Mouse (Mus musculus) left cerebral cortex, adult 2 months (tissue): ENCODE results near the gene Ranbp9. TPM values are rescaled to one million over a fixed set of nuclear protein-coding genes. Genes with fewer than 3 reads are reported as not detected.
"Not testable (repeated sequence)": the region's sequence is repeated elsewhere in the genome, so short reads cannot be mapped to it uniquely, and the experiment has no call there.

Source experiments
- DNase-seq, 2 experiments: peaks; one replicate each; pipeline ENCODE4 v3.0.0; 2021 to 2022; ENCODE audit warnings: low spot score in 2 of 2, mixed read lengths in 1 of 2; ENCODE audit errors: extremely low spot score in 1 of 2
- H3K27ac ChIP-seq: fragments of 200-600 bp; 2 replicates; pipeline ENCODE4 v1.8.1; 2022
- H3K4me3 ChIP-seq: fragments of 200-600 bp; 2 replicates; pipeline ENCODE4 v1.8.1; 2022
- CTCF ChIP-seq: fragments of 200-600 bp; IDR thresholded peaks from 2 replicates; pipeline ENCODE4 v1.8.1; 2022; ENCODE audit warnings: antibody characterized with exemption, mild to moderate bottlenecking, moderate library complexity
- intact Hi-C: fragments of 180-260 bp; cut with DNase I; formaldehyde crosslinking; loops from one replicate; pipeline ENCODE4 v1.15.1; 2025
- total RNA-seq, 2 experiments: library from RNA; stranded (reverse); gene quantifications; 2 replicates each; pipeline ENCODE4 v1.2.3; 2021

Gene Ranbp9
- total RNA-seq, 2 experiments from 2014 or later: 102 to 105 TPM

GRCm38 (mm10) chr13:43474722-43475121, 6.4 kb downstream of the Ranbp9 start:
- no peak for TF ChIP-seq CTCF
- Histone ChIP-seq H3K4me3 (no peak overlapping the region), H3K27ac (no peak overlapping the region)
- intact Hi-C loops: loop anchor here (5.0 kb wide), 1 partner anchor 57 kb away; no protein-coding TSS in a partner anchor
- DNase-seq: no peak

- H3K27ac ChIP-seq, H3K4me3 ChIP-seq, intact Hi-C loops, DNase-seq: not testable (repeated sequence)
Measured at GRCm38 (mm10) chr13:43471861-43472260, 9.2 kb downstream of the Ranbp9 start.

GRCm38 (mm10) chr13:43469607-43470006, 11.5 kb downstream of the Ranbp9 start:
- intact Hi-C loops: no loop called here
- H3K27ac ChIP-seq: no peak overlapping the region
- DNase-seq: no peak
- no peak for TF ChIP-seq CTCF
- no peak overlapping the region for H3K4me3 ChIP-seq

GRCm38 (mm10) chr13:43464605-43465004, 16.5 kb downstream of the Ranbp9 start:
- no peak for DNase-seq

GRCm38 (mm10) chr13:43457161-43457560, 23.9 kb downstream of the Ranbp9 start:
- no peak overlapping the region for H3K4me3 ChIP-seq
- peak; percentile 3 for TF ChIP-seq CTCF
- intact Hi-C loops: no loop called here
- no peak overlapping the region for H3K27ac ChIP-seq
- DNase-seq: no peak

More at GRCm38 (mm10) chr13:43464605-43465004, 16.5 kb downstream of the Ranbp9 start:
- TF ChIP-seq CTCF: no peak
- intact Hi-C loops: no loop called here
- Histone ChIP-seq H3K27ac (no peak overlapping the region), H3K4me3 (no peak overlapping the region)

GRCm38 (mm10) chr13:43454431-43454830, 26.7 kb downstream of the Ranbp9 start:
- intact Hi-C loops: no loop called here

GRCm38 (mm10) chr13:43452843-43453605, 28.1 kb downstream of the Ranbp9 start:
- no peak overlapping the region for H3K27ac ChIP-seq
- no peak for DNase-seq
- TF ChIP-seq CTCF: no peak
- H3K4me3 ChIP-seq: no peak overlapping the region
- intact Hi-C loops: no loop called here

More at GRCm38 (mm10) chr13:43454431-43454830, 26.7 kb downstream of the Ranbp9 start:
- Histone ChIP-seq H3K4me3 (no peak overlapping the region), H3K27ac (no peak overlapping the region)
- TF ChIP-seq CTCF: no peak
- no peak for DNase-seq

GRCm38 (mm10) chr13:43452177-43452576, 28.9 kb downstream of the Ranbp9 start:
- H3K4me3 ChIP-seq: no peak overlapping the region
- intact Hi-C loops: no loop called here
- TF ChIP-seq CTCF: no peak
- DNase-seq: no peak
- no peak overlapping the region for H3K27ac ChIP-seq

GRCm38 (mm10) chr13:43450686-43451085, 30.4 kb downstream of the Ranbp9 start:
- Histone ChIP-seq H3K4me3 (no peak overlapping the region), H3K27ac (no peak overlapping the region)
- DNase-seq: no peak
- no peak for TF ChIP-seq CTCF
- intact Hi-C loops: no loop called here

- no peak for TF ChIP-seq CTCF
- Histone ChIP-seq H3K4me3 (no peak overlapping the region), H3K27ac (no peak overlapping the region)
- intact Hi-C loops: no loop called here
- no peak for DNase-seq
Measured at GRCm38 (mm10) chr13:43447721-43448120, 33.4 kb downstream of the Ranbp9 start.

- no peak for DNase-seq
- TF ChIP-seq CTCF: no peak
- Histone ChIP-seq H3K27ac (no peak overlapping the region), H3K4me3 (no peak overlapping the region)
- intact Hi-C loops: no loop called here
Measured at GRCm38 (mm10) chr13:43445754-43446153, 35.3 kb downstream of the Ranbp9 start.

GRCm38 (mm10) chr13:43444717-43445116, 36.4 kb downstream of the Ranbp9 start:
- no peak for DNase-seq
- intact Hi-C loops: no loop called here

GRCm38 (mm10) chr13:43443706-43444105, 37.4 kb downstream of the Ranbp9 start:
- intact Hi-C loops: no loop called here
- TF ChIP-seq CTCF: no peak
- Histone ChIP-seq H3K27ac (no peak overlapping the region), H3K4me3 (no peak overlapping the region)
- DNase-seq: no peak

More at GRCm38 (mm10) chr13:43444717-43445116, 36.4 kb downstream of the Ranbp9 start:
- TF ChIP-seq CTCF: no peak
- Histone ChIP-seq H3K27ac (no peak overlapping the region), H3K4me3 (no peak overlapping the region)
